Mouse (Mus musculus) MEL (cell line): ENCODE results near the gene Fas. TPM values are rescaled to one million over a fixed set of nuclear protein-coding genes. Genes with fewer than 3 reads are reported as not detected.

ENCODE experiments used
- DNase-seq: peaks from one replicate; pipeline ENCODE4 v3.0.0; 2011; ENCODE audit warnings: low read depth, low spot score
- H3K27ac ChIP-seq: 2 replicates; pipeline ENCODE4 v1.5.1; 2012; ENCODE audit warnings: low read depth, mild to moderate bottlenecking, control low read depth, low read length, moderate library complexity; ENCODE audit not compliant: control insufficient read depth
- H3K27me3 ChIP-seq, 2 experiments: fragments of 150-350 bp in 1 of 2; sonication (generic) in 1 of 2; 2 replicates each; pipeline ENCODE4 v1.6.1; 2012; ENCODE audit warnings: low read length in 2 of 2, mild to moderate bottlenecking in 2 of 2, improper control_type of control experiment in 1 of 2, moderate library complexity in 1 of 2; ENCODE audit not compliant: insufficient read depth in 2 of 2, control insufficient read depth in 1 of 2
- H3K36me3 ChIP-seq, 2 experiments: 2 replicates each; pipeline ENCODE4 v1.6.1; 2012 to 2014; ENCODE audit warnings: low read length in 2 of 2, improper control_type of control experiment in 1 of 2, inconsistent platforms in 1 of 2, mild to moderate bottlenecking in 1 of 2; ENCODE audit not compliant: insufficient read depth in 2 of 2, control insufficient read depth in 1 of 2
- H3K4me1 ChIP-seq, 2 experiments: fragments of 150-350 bp in 1 of 2; sonication (generic) in 1 of 2; 2 replicates each; pipeline ENCODE4 v1.6.1; 2012; ENCODE audit warnings: low read length in 2 of 2, improper control_type of control experiment in 1 of 2, mild to moderate bottlenecking in 1 of 2; ENCODE audit not compliant: insufficient read depth in 2 of 2, control insufficient read depth in 1 of 2
- H3K4me3 ChIP-seq, 2 experiments: fragments of 150-350 bp in 1 of 2; sonication (generic) in 1 of 2; 2 replicates each; pipeline ENCODE4 v1.5.1; 2012; ENCODE audit warnings: low read depth in 2 of 2, low read length in 2 of 2, mild to moderate bottlenecking in 2 of 2, moderate library complexity in 2 of 2, control low read depth in 1 of 2, improper control_type of control experiment in 1 of 2; ENCODE audit not compliant: control insufficient read depth in 1 of 2, insufficient read depth in 1 of 2
- H3K79me2 ChIP-seq: 2 replicates; pipeline ENCODE4 v1.6.1; 2012; ENCODE audit warnings: mild to moderate bottlenecking, low read length, moderate library complexity; ENCODE audit not compliant: control insufficient read depth, poor library complexity, insufficient read depth
- H3K9ac ChIP-seq: 2 replicates; pipeline ENCODE4 v1.6.1; 2012; ENCODE audit warnings: low read depth, mild to moderate bottlenecking, control low read depth, low read length, moderate library complexity; ENCODE audit not compliant: control insufficient read depth, poor library complexity, severe bottlenecking
- H3K9me3 ChIP-seq: fragments of 150-350 bp; sonication (generic); replicated peaks from 2 replicates; pipeline ENCODE4 v1.6.1; 2012; ENCODE audit warnings: mild to moderate bottlenecking, low read length, improper control_type of control experiment, moderate library complexity; ENCODE audit not compliant: insufficient read depth
- CHD1 ChIP-seq: IDR thresholded peaks from 2 replicates; pipeline ENCODE4 v1.6.1; 2012; ENCODE audit warnings: low read depth, mild to moderate bottlenecking, inconsistent platforms, low read length, improper control_type of control experiment
- CHD2 ChIP-seq: IDR thresholded peaks from 2 replicates; pipeline ENCODE4 v1.6.1; 2011; ENCODE audit warnings: low read length, improper control_type of control experiment
- ELF1 ChIP-seq: IDR thresholded peaks from 2 replicates; pipeline ENCODE4 v1.6.1; 2014; ENCODE audit warnings: low read depth, mild to moderate bottlenecking, inconsistent platforms, low read length, improper control_type of control experiment, moderate library complexity
- GABPA ChIP-seq: IDR thresholded peaks from 2 replicates; pipeline ENCODE4 v1.6.1; 2012; ENCODE audit warnings: low read depth, mild to moderate bottlenecking, inconsistent platforms, low read length, improper control_type of control experiment, moderate library complexity
- GATA1 ChIP-seq: IDR thresholded peaks from 2 replicates; pipeline ENCODE4 v1.6.1; 2011; ENCODE audit warnings: low read depth, low read length, improper control_type of control experiment
- HCFC1 ChIP-seq: IDR thresholded peaks from 2 replicates; pipeline ENCODE4 v1.6.1; 2012; ENCODE audit warnings: low read depth, mild to moderate bottlenecking, inconsistent platforms, low read length, improper control_type of control experiment, moderate library complexity
- MAFK ChIP-seq: IDR thresholded peaks from 2 replicates; pipeline ENCODE4 v1.6.1; 2011; ENCODE audit warnings: low read depth, mild to moderate bottlenecking, low read length, improper control_type of control experiment, borderline replicate concordance
- MAX ChIP-seq: IDR thresholded peaks from 2 replicates; pipeline ENCODE4 v1.6.1; 2011; ENCODE audit warnings: low read length, improper control_type of control experiment
- MEF2A ChIP-seq: IDR thresholded peaks from 2 replicates; pipeline ENCODE4 v1.6.1; 2014; ENCODE audit warnings: low read depth, mild to moderate bottlenecking, inconsistent platforms, low read length, improper control_type of control experiment; ENCODE audit not compliant: poor library complexity, insufficient replicate concordance, severe bottlenecking; ENCODE audit errors: extremely low read depth
- MXI1 ChIP-seq: IDR thresholded peaks from 2 replicates; pipeline ENCODE4 v1.6.1; 2011; ENCODE audit warnings: mild to moderate bottlenecking, low read depth, low read length, improper control_type of control experiment
- MYB ChIP-seq: IDR thresholded peaks from 2 replicates; pipeline ENCODE4 v1.6.1; 2011; ENCODE audit warnings: mild to moderate bottlenecking, low read depth, low read length, improper control_type of control experiment
- NELFE ChIP-seq: IDR thresholded peaks from 2 replicates; pipeline ENCODE4 v1.6.1; 2011; ENCODE audit warnings: low read depth, low read length, improper control_type of control experiment
- POLR2A ChIP-seq, 2 experiments: IDR thresholded peaks; 2 replicates each; pipeline ENCODE4 v1.6.1; 2011 to 2012; ENCODE audit warnings: low read length in 2 of 2, mild to moderate bottlenecking in 2 of 2, control low read depth in 1 of 2, improper control_type of control experiment in 1 of 2, low read depth in 1 of 2, moderate library complexity in 1 of 2; ENCODE audit not compliant: control insufficient read depth in 1 of 2, insufficient read depth in 1 of 2, poor library complexity in 1 of 2
- POLR2AphosphoS5 ChIP-seq: IDR thresholded peaks from 2 replicates; pipeline ENCODE4 v1.6.1; 2012; ENCODE audit warnings: low read depth, borderline replicate concordance, mild to moderate bottlenecking, inconsistent platforms, low read length, moderate library complexity, mixed read lengths
- RAD21 ChIP-seq: IDR thresholded peaks from 2 replicates; pipeline ENCODE4 v1.6.1; 2011; ENCODE audit warnings: mild to moderate bottlenecking, low read depth, low read length, improper control_type of control experiment
- RCOR1 ChIP-seq: IDR thresholded peaks from 2 replicates; pipeline ENCODE4 v1.6.1; 2012; ENCODE audit warnings: low read depth, mild to moderate bottlenecking, inconsistent platforms, low read length, improper control_type of control experiment
- TBP ChIP-seq: IDR thresholded peaks from 2 replicates; pipeline ENCODE4 v1.8.0; 2011; ENCODE audit warnings: low read depth, low read length, improper control_type of control experiment
- UBTF ChIP-seq: IDR thresholded peaks from 2 replicates; pipeline ENCODE4 v1.6.1; 2012; ENCODE audit warnings: low read depth, mild to moderate bottlenecking, inconsistent platforms, low read length, improper control_type of control experiment, moderate library complexity, borderline replicate concordance; ENCODE audit not compliant: insufficient read depth
- USF1 ChIP-seq: IDR thresholded peaks from 2 replicates; pipeline ENCODE4 v1.6.1; 2014; ENCODE audit warnings: low read depth, mild to moderate bottlenecking, inconsistent platforms, low read length, improper control_type of control experiment, moderate library complexity
- ZNF384 ChIP-seq: IDR thresholded peaks from 2 replicates; pipeline ENCODE4 v1.6.1; 2012; ENCODE audit warnings: low read depth, mild to moderate bottlenecking, inconsistent platforms, low read length, improper control_type of control experiment
- polyA plus RNA-seq, 2 experiments: library from polyadenylated mRNA; stranded (reverse) in 1 of 2; unstranded in 1 of 2; fragments of >175 nt in 1 of 2; fragments of >200 nt in 1 of 2; gene quantifications; 2 replicates each; pipeline versions ENCODE4 v1.2.1 to v1.2.4; 2012; ENCODE audit warnings: low replicate concordance in 2 of 2, low read depth in 1 of 2; ENCODE audit not compliant: insufficient read length in 2 of 2, insufficient read depth in 1 of 2, missing spikeins in 1 of 2
- total RNA-seq: library from RNA; depleted of rRNA; stranded (reverse); fragments of 300-350 nt; gene quantifications from 2 replicates; pipeline ENCODE4 v1.2.3, GENCODE M21; 2012; rRNA removed

Fas gene
- total RNA-seq (not detected in 2 replicates), polyA plus RNA-seq (not detected)

DNA sequence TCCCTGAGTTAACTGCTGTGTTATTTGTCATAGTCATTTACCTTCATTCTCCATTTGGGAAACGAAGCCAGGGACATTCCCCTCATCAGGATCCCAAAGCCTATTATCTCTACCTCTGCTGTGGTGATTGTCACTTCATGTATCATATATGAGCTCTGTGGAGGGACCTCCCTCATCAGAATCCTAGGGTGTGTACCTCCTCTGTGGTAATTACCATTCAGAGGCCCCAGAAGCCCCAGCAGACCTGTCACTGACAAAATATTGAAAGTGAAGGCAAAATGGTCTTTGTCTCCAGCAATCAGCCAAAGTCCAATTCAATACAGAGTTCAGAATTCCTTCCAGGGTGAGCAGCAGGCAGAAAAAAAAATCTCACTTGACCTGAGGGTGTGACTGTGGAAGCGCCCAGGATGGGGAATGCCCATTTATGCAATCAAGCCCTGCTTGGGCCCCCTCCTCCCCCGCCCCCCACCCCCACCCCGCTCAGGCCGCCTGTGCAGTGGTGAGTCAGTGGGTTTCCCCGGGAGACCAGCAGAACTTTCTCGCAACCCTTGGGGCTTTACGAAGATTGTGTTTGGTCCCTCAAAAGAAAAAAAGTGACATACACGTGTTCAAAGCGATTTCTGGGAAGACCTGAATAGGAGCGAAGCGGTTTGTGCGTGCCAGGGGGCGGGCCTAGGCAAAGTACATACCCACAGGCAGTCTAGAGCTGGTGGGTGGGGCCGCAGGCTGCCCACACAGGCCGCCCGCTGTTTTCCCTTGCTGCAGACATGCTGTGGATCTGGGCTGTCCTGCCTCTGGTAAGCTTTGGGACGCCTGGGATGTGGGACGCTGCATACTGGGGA lies at the start of gene Fas:
Gene Fas, plus strand, starts transcription at position 719 of the 842 bp plus-strand sequence.
- Histone ChIP-seq H3K79me2 (no peaks in the 10 kb centered on the region), H3K27ac (no peak within 1 kb of the TSS), H3K27me3 (no peaks in the 10 kb centered on the region), H3K4me1 (no peaks in the 10 kb centered on the region; a peak in 1 of 4 replicates), H3K9me3 (no peaks in the 10 kb centered on the region), H3K9ac (no peak within 1 kb of the TSS), H3K36me3 (no peaks in the 10 kb centered on the region), H3K4me3 (no peak within 1 kb of the TSS)
- TF ChIP-seq MYB (no peak), MAFK (no peak), USF1 (no peak), POLR2A (IDR thresholded peaks at IDR 0.05; ENCODE audit: control insufficient read depth in 1 of 2, insufficient read depth in 1 of 2, low read depth in 1 of 2, low read length in 2 of 2, poor library complexity in 1 of 2) (no peak), MXI1 (no peak), CHD1 (no peak), MAX (no peak), RCOR1 (no peak), GABPA (no peak), HCFC1 (no peak), CHD2 (no peak), ZNF384 (no peak), ELF1 (no peak), NELFE (no peak), GATA1 (no peak), MEF2A (no peak), UBTF (no peak), POLR2AphosphoS5 (no peak), RAD21 (no peak), TBP (no peak)
- no peak for DNase-seq
